Mouse (Mus musculus): ENCODE measurements around the gene Wt1.

The Wt1 gene

DNA sequence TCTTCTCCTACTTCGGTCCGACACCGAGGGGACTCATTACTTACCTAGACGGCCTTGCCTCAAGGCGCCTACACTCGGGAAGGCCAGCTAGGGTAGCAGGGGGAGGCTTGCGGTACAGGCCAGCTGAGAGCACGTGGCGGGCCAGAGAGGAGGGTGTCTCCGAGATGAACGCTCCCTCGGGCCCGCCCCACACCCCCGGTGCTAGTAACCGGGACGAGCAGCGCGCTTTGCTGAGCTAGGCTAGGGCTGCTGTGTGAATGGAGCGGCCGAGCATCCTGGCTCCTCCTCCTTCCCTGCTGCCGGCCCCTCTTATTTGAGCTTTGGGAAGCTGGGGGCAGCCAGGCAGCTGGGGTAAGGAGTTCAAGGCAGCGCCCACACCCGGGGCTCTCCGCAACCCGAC, at the start of gene Wt1:
TSS of gene Wt1 (plus strand) at position 251 of the 400 bp plus-strand sequence.
- DNase-seq, result peak; percentile 83

DNA sequence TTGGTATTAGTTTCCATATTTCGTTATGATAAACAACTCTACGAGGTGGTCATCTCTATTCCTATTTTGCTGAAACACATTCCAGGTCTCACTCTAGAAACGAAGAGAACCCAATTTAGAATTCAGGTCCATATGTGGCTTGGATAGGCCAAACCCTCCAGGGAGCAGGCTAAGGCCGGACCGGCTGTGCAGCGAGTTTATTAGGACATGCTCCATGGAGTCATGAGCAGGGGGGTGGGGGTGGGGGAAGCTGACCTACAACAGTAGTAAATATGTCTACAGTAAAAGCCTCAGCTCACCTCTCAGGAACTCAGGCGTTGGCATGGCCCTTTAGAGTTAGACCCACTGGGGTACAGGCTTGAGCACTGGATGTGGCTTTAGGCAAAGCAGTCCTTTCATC, 49.2 kb upstream of the Wt1 start:
- DNase-seq, result no peak

DNA sequence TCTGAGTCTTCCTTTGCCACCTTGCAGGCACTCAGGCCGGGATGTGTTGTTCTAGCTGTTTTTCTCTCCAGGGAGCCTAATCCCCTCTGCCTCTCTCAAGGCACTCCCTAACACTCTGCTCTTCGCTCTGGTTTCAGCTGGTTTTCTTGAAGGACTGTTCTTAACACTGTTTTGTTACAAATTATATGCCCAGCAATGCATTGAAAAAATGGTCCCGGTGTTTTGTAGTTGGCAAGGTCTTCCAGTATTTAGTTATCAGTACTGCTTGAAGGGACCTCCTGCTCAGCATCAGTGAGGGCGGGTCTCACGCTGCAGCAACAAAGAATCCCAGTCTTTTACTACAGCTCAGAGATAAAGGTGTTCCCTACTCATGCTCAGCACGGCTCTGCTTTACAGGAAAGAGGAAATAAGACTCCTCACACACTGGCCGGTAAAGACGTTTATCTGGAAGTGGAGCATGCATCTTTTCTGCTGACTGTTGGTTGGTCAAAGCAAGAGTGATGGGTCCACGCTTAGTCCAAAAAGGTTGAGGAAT, 44.0 kb upstream of the Wt1 start:
- no peak for DNase-seq

GRCm38 (mm10) chr2:105084035-105084434, 42.3 kb upstream of the Wt1 start:
- DNase-seq, result no peak

DNA sequence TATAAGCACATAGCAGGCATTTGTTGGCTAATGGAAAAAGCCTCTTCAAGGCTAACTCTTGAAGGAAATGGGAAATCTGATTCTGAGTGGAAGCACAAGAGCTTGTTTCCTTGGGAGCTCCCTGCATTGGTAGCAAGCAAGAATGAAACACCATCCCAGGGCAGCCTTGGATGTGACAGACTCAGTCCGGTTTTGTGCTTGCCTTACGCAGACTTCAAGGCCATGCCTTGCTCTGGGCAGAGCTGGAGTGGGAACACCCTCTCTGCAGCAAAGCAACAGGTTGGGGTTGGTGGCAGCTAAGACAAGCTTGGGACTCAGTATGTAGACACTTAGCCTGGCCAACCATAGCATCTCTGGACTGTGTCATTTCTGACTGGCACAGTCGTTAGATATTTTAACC, 40.2 kb upstream of the Wt1 start:
- DNase-seq, result no peak

GRCm38 (mm10) chr2:105088005-105088404, 38.3 kb upstream of the Wt1 start:
- no peak for DNase-seq

DNA sequence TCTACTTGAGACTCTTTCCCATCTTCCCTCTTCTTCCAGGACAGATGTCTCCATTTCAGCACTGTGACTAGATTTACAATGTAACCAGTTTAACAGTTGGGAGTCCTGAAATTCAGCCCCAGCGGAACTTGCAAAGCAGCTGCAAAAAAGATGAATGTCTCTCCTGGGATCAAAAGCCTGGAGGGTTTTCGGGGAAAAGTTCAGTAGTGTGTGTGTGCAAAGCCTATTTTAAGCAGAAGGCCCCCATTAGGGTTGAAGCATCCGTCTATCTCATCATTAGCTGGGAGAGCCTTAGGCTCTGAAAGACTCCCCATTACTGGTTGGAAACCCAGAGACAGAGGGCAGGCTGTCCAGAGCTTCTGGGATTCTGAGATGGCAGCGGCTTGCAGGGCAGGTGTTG, 37.2 kb upstream of the Wt1 start:
- DNase-seq, result peak; percentile 39

- peak; percentile 26 for DNase-seq
These were observed 36.5 kb upstream of the Wt1 start for GRCm38 (mm10) chr2:105089581-105090508.

DNA sequence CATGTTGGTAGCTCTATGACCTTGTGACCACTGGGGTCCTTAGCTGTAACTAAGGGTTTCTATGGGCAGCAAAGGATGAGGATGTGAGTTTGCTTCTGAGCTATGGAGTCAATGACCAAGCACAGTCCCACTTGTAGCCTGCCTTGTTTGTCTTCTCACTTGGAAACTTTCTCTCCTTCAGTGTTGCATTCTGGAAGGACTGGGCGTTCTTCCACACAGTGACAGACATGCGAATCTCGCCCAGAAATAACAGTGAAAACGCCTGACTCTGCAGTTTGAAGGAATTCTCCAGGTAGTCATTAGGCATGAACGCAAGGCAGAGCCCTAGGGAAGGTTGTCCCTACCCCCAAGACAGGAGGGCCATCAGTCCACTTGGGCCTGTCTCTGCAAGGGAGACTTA, 35.3 kb upstream of the Wt1 start:
- peak; percentile 21 for DNase-seq

DNA sequence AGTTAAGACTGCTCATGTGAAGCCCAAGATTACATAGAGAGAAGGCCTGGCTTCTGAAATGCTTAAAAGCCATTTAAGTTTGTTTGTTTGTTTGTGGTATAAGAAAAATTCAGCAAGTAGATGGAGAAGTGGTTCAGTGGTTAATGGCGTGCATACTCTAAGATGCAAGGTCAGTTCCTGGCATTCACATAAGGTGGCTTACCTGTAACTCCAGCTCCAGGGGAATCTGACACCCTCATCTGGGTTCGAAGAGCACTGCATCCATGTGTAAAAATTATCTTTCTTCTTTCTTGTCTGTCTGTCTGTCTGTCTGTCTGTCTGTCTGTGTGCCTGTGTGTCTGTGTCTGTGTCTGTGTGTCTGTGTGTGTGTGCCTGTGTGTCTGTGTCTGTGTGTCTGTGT, 34.6 kb upstream of the Wt1 start, which contains the start of gene Gm11060:
TSS of gene Gm11060 (plus strand) at position 301 of the 400 bp plus-strand sequence.
- DNase-seq, result no peak

DNA sequence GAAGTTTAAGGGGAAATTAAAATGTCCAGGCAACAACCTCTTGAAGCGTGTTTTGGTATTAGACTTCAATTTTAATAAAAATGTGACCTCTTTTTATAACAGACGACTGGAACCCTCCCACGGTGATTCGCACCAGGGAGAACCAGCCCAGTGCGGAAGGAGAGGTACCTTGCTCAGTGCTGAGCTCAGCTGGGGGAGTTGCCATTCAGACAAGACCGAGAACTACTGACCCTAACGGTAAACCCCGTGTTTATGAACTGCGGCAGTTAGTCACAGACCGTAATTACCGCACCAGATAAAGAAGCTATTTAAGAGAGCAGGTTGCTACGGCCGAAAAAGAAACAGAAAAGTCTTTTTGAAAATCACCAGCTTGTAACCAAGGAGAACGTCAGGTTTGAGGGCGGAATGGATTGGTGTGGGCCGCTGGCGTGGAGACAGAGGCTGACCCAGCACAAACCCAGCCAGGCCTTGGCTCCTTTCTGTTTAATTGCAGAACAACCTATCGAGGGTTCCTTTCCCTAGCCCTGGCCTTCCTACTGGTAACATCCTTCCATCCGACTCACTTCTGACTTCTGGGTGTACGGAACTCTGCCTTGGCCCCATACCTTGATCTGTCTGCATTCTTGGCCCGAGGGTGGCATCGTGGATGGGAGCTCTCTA, 28.9 kb upstream of the Wt1 start:
- DNase-seq, result peak; percentile 22

DNA sequence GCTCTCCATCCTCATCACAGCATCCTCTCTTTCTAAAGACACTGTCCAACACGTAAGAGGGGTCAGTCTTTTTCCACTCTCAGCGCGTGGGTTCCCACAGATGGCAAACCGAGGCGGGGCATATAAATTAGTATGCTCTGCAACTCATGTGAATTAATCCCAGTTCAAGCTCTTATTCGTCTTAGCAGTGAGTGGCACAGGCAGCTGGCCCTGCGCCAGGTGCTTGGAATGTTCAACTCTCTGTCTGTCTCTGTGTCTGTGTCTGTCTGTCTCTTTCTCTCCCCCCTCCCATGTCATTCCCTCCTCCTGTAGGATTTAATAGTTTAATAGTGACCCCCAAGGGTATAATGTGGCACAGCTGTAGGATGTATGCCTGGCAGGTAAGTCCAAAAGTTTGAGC, 26.9 kb upstream of the Wt1 start:
- no peak for DNase-seq

DNA sequence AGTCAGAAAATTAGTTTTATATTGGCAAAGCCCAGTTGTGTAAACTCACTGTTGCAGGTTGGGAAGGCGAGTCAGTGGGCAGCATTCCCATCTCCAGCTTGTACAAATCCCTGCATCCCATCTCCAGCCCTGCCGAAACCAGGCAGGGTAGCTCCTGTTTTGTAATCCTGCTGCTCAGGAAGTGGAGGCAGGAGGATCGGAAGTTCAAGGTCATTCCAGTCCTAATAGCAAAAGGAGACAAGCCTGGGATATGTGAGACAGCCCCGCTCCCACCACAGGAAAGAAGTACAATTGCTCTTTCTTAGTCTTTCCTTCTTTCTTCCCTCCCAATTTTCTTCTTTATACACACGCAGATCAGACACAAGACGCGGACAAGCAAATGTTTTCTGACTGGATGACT, 25.8 kb upstream of the Wt1 start:
- no peak for DNase-seq

DNA sequence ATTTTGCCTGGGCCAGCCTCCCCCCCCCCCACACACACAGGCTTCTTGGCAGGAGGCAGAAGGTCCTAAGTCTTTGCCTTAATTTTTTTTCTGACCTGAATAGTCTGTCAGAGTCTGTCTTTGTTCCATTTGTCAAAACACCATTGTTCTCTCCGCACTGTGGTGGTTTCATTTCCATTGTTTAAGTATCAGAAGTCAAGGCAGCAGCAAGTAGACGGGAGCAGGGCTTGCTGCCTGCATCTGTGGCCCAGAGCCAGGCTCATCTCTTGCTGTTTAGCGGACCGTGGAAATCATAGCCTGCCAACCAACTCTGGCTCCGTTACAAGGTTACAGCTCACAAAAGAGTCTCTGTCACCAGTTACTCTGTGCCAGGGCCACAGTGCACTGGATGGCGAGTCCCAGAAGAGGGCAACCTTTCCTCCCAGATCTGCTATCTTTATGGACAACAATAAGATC, 17.6 kb upstream of the Wt1 start:
- DNase-seq, result peak; percentile 80

GRCm38 (mm10) chr2:105114074-105114473, 12.3 kb upstream of the Wt1 start:
- DNase-seq, result no peak

DNA sequence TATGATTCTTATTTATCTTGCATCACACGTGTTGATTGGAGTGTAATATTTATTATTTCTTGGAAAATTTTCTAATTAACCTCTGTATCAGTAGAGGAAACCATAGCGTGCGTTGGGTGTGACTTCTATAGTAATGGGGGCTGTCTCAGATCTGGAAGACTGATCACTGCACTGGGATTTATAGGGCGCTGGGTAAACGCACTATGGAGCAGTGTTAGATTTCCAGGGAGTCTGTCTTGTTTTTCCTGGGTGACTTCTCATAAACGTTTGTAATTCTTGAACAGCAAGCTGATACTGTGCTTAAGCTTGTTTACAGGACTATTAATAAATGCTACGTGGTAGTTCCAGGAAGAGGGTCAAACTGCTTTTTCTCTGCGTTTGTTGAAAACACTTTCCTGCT, 8.7 kb upstream of the Wt1 start:
- no peak for DNase-seq

DNA sequence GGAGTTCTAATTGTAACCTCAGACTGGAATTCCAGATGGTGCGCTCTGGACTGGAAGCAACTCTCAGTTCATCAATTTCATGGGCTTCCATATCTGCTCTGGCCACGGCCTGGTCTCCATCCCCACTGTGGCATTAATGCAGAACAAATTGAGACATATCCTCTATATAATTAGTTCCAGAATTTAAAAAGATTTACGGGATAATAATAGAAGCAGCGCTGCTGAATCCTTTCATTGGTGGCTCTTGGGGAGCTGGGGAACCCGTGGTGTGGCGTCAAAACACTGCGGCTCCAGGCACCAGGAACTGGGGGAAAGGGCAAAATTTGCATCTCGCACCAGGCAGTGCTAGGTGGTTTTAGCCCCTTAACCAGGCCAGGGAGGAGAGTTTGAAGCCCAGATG, 4.1 kb upstream of the Wt1 start:
- DNase-seq, result no peak

DNA sequence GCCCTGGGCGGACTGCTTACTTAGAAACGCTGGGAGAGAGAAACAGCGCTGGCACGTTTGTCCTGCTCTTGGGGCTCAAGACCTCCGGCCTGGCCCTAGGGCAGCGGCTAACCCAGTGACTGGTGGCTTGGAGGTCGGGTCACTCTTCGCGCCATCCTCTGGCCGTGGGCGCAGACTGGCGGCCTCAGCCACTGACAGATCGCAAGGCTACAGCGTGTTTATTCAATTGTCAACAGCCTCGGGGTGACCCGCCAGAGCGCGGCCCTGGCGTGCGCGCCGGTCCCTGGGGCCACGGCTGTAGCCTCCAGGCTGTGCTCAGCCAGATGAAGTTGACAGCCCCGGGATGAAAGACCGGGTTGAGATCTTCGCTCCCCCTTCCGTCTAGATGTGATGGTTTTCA, 3.4 kb upstream of the Wt1 start:
- peak; percentile 53 for DNase-seq

- no peak for DNase-seq
These were observed 2.9 kb upstream of the Wt1 start for GRCm38 (mm10) chr2:105123431-105123830.

DNA sequence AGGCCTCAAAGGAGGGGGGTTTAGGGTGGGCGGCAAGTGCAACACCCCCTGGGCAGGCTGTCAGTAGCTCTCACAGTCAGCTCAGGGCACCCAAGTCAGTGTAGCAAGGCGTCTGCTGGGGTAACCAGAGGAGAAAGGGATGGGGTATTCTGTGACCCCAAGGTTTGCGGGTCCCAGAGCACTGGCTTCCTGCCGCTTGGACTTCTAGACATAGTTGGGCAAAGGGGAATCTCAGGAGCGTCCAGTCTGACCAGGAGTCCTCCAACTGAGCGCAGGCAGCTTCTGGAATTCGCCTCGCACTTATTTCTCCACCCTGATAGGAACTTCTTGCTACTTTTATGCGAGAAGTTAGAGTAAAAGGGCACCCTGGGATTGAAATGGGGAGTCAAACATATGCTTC, 2.4 kb upstream of the Wt1 start:
- no peak for DNase-seq

DNA sequence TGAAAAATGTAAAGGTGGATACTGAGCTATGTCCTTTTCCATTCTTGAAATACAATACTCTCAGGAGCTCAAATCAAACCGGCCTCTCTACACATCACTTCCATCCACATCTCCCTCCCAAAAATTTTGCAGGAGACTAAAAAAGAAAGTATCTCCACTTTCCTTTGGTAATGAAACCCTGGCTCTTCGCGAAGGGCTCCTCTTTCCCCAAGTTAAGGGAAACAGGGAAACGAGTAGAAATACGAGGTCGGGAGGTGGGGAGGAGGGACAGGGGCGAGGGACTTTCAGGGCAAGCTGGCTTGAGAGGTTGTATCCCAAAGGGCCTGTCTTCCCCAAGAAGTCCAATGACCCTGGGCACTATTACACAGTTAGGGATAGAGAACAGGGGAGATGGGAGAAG, 1.9 kb upstream of the Wt1 start:
- no peak for DNase-seq

DNA sequence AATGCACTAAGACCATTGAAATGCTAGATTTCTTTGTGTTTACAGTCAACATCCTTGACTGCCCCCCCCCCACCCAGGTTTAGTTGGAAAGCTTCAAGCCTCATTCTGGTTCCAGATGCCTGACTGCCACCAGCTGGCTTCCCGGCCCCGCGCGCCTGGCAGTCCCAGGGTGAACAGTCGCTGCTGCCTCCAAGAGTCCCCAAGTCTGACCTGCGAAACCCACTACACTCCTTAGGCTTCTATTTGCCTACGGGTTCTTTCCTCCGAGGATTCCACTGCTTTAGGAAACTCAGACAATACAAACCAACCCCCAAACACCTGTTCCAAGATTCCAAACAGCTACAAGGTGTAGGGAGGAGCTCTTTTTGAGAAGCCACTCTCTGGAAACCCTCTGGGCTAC, 1.1 kb upstream of the Wt1 start:
- peak; percentile 27 for DNase-seq

GRCm38 (mm10) chr2:105125641-105126040, 688 bp upstream of the Wt1 start:
- no peak for DNase-seq

Measured in kidney, postnatal 10 days (tissue).